Mouse (Mus musculus) small intestine, adult 2 months (tissue): ENCODE measurements at regions not wholly inside any gene's neighbourhood (a gene's known extent, or its start where the extent isn't known, plus 50 kb on each side); places are given as distances from the start of the nearest gene placed in this dataset.

Experiments used
- H3K27ac ChIP-seq: fragments of 200-500 bp; 2 replicates; pipeline ENCODE4 v1.5.1; 2012; ENCODE audit warnings: low read depth, low read length, control low read depth, inconsistent platforms; ENCODE audit not compliant: insufficient read depth
- H3K27me3 ChIP-seq: fragments of 200-500 bp; 2 replicates; pipeline ENCODE4 v1.6.1; 2012; ENCODE audit warnings: mild to moderate bottlenecking, moderate library complexity, low read length, inconsistent platforms; ENCODE audit not compliant: control insufficient read depth, insufficient read depth
- H3K36me3 ChIP-seq: fragments of 200-500 bp; 2 replicates; pipeline ENCODE4 v1.6.1; 2012; ENCODE audit warnings: mild to moderate bottlenecking, low read length, control low read depth, inconsistent platforms; ENCODE audit not compliant: control insufficient read depth, insufficient read depth
- H3K4me1 ChIP-seq: fragments of 200-500 bp; 2 replicates; pipeline ENCODE4 v1.6.1; 2012; ENCODE audit warnings: low read length, inconsistent platforms, mixed read lengths; ENCODE audit not compliant: control insufficient read depth, insufficient read depth, insufficient read length
- H3K4me3 ChIP-seq: fragments of 200-500 bp; 2 replicates; pipeline ENCODE4 v1.5.1; 2012; ENCODE audit warnings: low read depth, mild to moderate bottlenecking, control low read depth, inconsistent platforms, low read length, moderate library complexity
- CTCF ChIP-seq: fragments of 200-500 bp; IDR thresholded peaks from 2 replicates; pipeline ENCODE4 v1.5.1; 2012; ENCODE audit warnings: low read depth, mild to moderate bottlenecking, control low read depth, inconsistent platforms, low read length, moderate library complexity, mixed read lengths; ENCODE audit not compliant: insufficient replicate concordance, insufficient read length; ENCODE audit errors: extremely low read depth
- POLR2A ChIP-seq: fragments of 200-500 bp; IDR thresholded peaks from 2 replicates; pipeline ENCODE4 v1.6.1; 2012; ENCODE audit warnings: low read depth, mild to moderate bottlenecking, control low read depth, inconsistent platforms, low read length, moderate library complexity
- WGBS: fragments of 180-500 bp; shearing (Covaris S2); methylation state at CpG from one replicate; pipeline ENCODE4 v1.1.7; 2018; 5-methylcytosine and 5-hydroxymethylcytosine counted together

GRCm38 (mm10) chr5:75518213-75518612 lies 56.5 kb upstream of the Kit start:
- no peaks in the 10 kb centered on the region for H3K36me3 ChIP-seq
- H3K4me3 ChIP-seq, result no peak overlapping the region
- no peaks in the 10 kb centered on the region for H3K4me1 ChIP-seq
- 50% methylated on average over 8 of the region's 8 CpGs for WGBS
- H3K27me3 ChIP-seq, result no peaks in the 10 kb centered on the region
- TF ChIP-seq CTCF (no peak), POLR2A (no peak)
- H3K27ac ChIP-seq, result no peak overlapping the region

- no peak for TF ChIP-seq CTCF
- no peak for TF ChIP-seq POLR2A
Measured at GRCm38 (mm10) chr5:75523041-75523678, 51.6 kb upstream of the Kit start.

More at GRCm38 (mm10) chr5:75523041-75523678, 51.6 kb upstream of the Kit start:
- H3K27me3 ChIP-seq, result no peaks in the 10 kb centered on the region
- H3K4me3 ChIP-seq, result no peak overlapping the region
- H3K36me3 ChIP-seq, result no peaks in the 10 kb centered on the region
- H3K27ac ChIP-seq, result no peak overlapping the region
- no peaks in the 10 kb centered on the region for H3K4me1 ChIP-seq
- WGBS, result 75% methylated on average over 4 of the region's 4 CpGs
